Mouse (Mus musculus): ENCODE results near the gene Itpk1. TPM values are rescaled to one million over a fixed set of nuclear protein-coding genes. Genes with fewer than 3 reads are reported as not detected.

Itpk1 gene
- polyA plus RNA-seq, 1 experiment from 2014 or later, result 8.4 TPM

DNA sequence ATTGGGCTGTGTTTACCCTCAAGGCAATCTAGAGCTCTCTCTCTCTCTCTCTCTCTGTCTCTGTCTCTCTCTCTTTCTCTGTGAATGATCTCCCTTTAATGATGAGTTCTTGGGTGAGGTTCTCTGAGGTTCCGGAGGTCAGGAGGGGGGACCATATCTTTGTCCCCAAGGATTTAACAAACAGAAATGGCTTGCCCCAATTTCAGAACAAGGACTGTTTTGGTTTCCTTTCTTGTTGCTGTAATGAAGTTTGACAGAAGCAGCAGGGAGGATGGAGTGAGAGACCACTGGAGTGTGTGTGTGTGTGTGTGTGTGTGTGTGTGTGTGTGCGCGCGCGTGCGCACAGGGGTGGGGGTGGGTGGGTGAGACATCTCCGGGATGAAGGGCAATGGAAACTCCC is 163.6 kb downstream of the Itpk1 start:
- H3K27ac ChIP-seq (replicated peaks; ENCODE audit: low read depth, low read length), result no peak overlapping the region
- H3K9ac ChIP-seq (replicated peaks; ENCODE audit: low read length), result no peak overlapping the region
- ATAC-seq (replicated peaks; ENCODE audit: insufficient number of reproducible peaks, low FRiP score, low TSS enrichment, low read depth) (no peak), DNase-seq (ENCODE audit: low spot score) (no peak)
- H3K4me3 ChIP-seq (ENCODE audit: low read depth, low read length), result no peak overlapping the region
- no peaks in the 10 kb centered on the region for H3K36me3 ChIP-seq (replicated peaks; ENCODE audit: control insufficient read depth, insufficient read depth, low read depth, low read length)
- WGBS, result 91% methylated on average over 7 of the region's 7 CpGs
- no peak overlapping the region for H3K4me2 ChIP-seq (ENCODE audit: low read depth, low read length)
- H3K27me3 ChIP-seq (ENCODE audit: control insufficient read depth, insufficient read depth, low read length), result no peaks in the 10 kb centered on the region
- H3K9me3 ChIP-seq (replicated peaks; ENCODE audit: control insufficient read depth, low read length), result no peaks in the 10 kb centered on the region
- H3K4me1 ChIP-seq (ENCODE audit: control insufficient read depth, insufficient read depth, low read length), result no peaks in the 10 kb centered on the region

DNA sequence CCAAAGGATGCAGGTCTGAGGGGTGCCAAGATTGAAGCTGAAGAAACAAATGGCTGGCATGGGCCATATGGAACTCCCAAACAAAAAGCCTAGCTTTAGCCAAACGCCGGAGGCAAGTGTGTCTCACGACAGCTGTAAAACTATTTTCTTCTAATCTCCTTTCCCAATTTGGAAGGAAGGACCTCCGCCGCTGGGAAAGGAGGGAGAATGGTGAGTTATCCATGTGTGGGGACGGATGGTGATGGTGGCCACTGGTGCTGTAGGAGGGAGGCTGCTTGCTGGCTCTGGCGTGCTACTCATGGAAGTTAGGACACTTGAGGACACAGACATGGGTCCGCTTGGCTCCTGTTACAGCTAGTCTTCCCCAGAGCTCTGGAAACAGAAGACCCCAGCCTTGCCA is 164.5 kb downstream of the Itpk1 start:
- ATAC-seq (replicated peaks; ENCODE audit: insufficient number of reproducible peaks, low FRiP score, low TSS enrichment, low read depth) (no peak), DNase-seq (ENCODE audit: low spot score) (no peak)
- Histone ChIP-seq H3K27ac (replicated peaks; ENCODE audit: low read depth, low read length) (no peak overlapping the region), H3K9ac (replicated peaks; ENCODE audit: low read length) (no peak overlapping the region), H3K4me1 (ENCODE audit: control insufficient read depth, insufficient read depth, low read length) (no peaks in the 10 kb centered on the region), H3K4me2 (ENCODE audit: low read depth, low read length) (no peak overlapping the region), H3K36me3 (replicated peaks; ENCODE audit: control insufficient read depth, insufficient read depth, low read depth, low read length) (no peaks in the 10 kb centered on the region), H3K9me3 (replicated peaks; ENCODE audit: control insufficient read depth, low read length) (no peaks in the 10 kb centered on the region), H3K4me3 (ENCODE audit: low read depth, low read length) (no peak overlapping the region), H3K27me3 (ENCODE audit: control insufficient read depth, insufficient read depth, low read length) (no peaks in the 10 kb centered on the region)
- WGBS, result 87% methylated on average over 8 of the region's 8 CpGs

DNA sequence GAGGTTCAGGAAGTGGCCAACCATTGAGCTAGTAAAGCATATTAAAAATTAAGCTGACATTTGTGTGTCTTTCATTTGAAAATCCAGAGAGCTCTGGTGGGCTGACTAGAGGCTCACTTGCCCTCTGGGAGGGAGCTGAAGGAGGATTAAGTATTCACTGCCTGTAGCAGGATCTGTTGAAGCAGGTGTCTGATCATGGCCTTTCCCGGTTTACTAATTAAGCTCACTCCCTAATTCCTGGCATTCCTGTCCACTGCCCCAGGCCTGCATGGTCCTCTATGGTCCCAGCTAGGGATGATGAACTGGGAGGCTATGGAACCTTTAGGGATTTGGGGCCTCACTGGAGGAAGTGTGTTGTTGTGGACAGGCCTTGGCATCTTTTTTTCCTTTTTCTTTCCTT is 168.9 kb downstream of the Itpk1 start:
- 57% methylated on average over 1 of the region's 1 CpGs for WGBS

DNA sequence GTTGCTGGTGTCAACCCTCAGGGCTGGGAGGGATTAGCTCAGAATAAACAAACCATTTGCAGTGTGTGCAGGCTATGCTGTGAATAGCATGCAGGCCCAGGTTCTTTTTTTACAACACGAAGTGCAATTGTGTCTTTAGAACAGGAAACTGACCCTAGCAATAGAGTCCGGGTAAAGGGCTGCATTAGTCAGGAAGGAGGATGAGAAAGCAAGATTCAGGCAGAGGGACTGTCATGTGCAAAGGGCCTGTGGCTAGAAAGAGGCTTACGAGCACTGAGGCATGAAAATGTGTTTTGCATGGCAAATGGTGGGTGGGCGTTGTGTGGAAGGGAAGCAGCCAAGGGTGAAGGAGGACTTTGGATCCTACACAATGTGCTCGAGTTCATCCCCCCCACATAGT is 176.7 kb downstream of the Itpk1 start:
- Histone ChIP-seq H3K27ac (replicated peaks; ENCODE audit: low read depth, low read length) (no peak overlapping the region), H3K9ac (replicated peaks; ENCODE audit: low read length) (no peak overlapping the region), H3K4me3 (ENCODE audit: low read depth, low read length) (no peak overlapping the region), H3K36me3 (replicated peaks; ENCODE audit: control insufficient read depth, insufficient read depth, low read depth, low read length) (no peaks in the 10 kb centered on the region), H3K9me3 (replicated peaks; ENCODE audit: control insufficient read depth, low read length) (no peaks in the 10 kb centered on the region), H3K27me3 (ENCODE audit: control insufficient read depth, insufficient read depth, low read length) (no peaks in the 10 kb centered on the region), H3K4me2 (ENCODE audit: low read depth, low read length) (no peak overlapping the region), H3K4me1 (ENCODE audit: control insufficient read depth, insufficient read depth, low read length) (no peaks in the 10 kb centered on the region)
- DNase-seq (ENCODE audit: low spot score) (no peak), ATAC-seq (replicated peaks; ENCODE audit: insufficient number of reproducible peaks, low FRiP score, low TSS enrichment, low read depth) (no peak)
- WGBS, result 71% methylated on average over 5 of the region's 5 CpGs

More for the DNA sequence above, 168.9 kb downstream of the Itpk1 start:
- no peak overlapping the region for H3K9ac ChIP-seq (replicated peaks; ENCODE audit: low read length)
- H3K27me3 ChIP-seq (ENCODE audit: control insufficient read depth, insufficient read depth, low read length), result no peaks in the 10 kb centered on the region
- no peak overlapping the region for H3K27ac ChIP-seq (replicated peaks; ENCODE audit: low read depth, low read length)
- H3K4me1 ChIP-seq (ENCODE audit: control insufficient read depth, insufficient read depth, low read length), result no peaks in the 10 kb centered on the region
- no peak overlapping the region for H3K4me3 ChIP-seq (ENCODE audit: low read depth, low read length)
- no peaks in the 10 kb centered on the region for H3K9me3 ChIP-seq (replicated peaks; ENCODE audit: control insufficient read depth, low read length)
- DNase-seq (ENCODE audit: low spot score) (no peak), ATAC-seq (replicated peaks; ENCODE audit: insufficient number of reproducible peaks, low FRiP score, low TSS enrichment, low read depth) (no peak)
- no peak overlapping the region for H3K4me2 ChIP-seq (ENCODE audit: low read depth, low read length)
- H3K36me3 ChIP-seq (replicated peaks; ENCODE audit: control insufficient read depth, insufficient read depth, low read depth, low read length), result no peaks in the 10 kb centered on the region

GRCm38 (mm10) chr12:102524760-102525159 is 180.0 kb downstream of the Itpk1 start:
- no peak overlapping the region for H3K4me3 ChIP-seq (ENCODE audit: low read depth, low read length)
- WGBS, result 20% methylated on average over 6 of the region's 6 CpGs
- no peak for ATAC-seq (replicated peaks; ENCODE audit: insufficient number of reproducible peaks, low FRiP score, low TSS enrichment, low read depth)
- H3K36me3 ChIP-seq (replicated peaks; ENCODE audit: control insufficient read depth, insufficient read depth, low read depth, low read length), result no peaks in the 10 kb centered on the region
- H3K9ac ChIP-seq (replicated peaks; ENCODE audit: low read length), result no peak overlapping the region
- no peak overlapping the region for H3K27ac ChIP-seq (replicated peaks; ENCODE audit: low read depth, low read length)
- H3K9me3 ChIP-seq (replicated peaks; ENCODE audit: control insufficient read depth, low read length), result no peaks in the 10 kb centered on the region
- peak; percentile 63 for DNase-seq (ENCODE audit: low spot score)
- no peaks in the 10 kb centered on the region for H3K4me1 ChIP-seq (ENCODE audit: control insufficient read depth, insufficient read depth, low read length)
- no peaks in the 10 kb centered on the region for H3K27me3 ChIP-seq (ENCODE audit: control insufficient read depth, insufficient read depth, low read length)
- no peak overlapping the region for H3K4me2 ChIP-seq (ENCODE audit: low read depth, low read length)

- WGBS, result 69% methylated on average over 3 of the region's 3 CpGs
- Histone ChIP-seq H3K36me3 (replicated peaks; ENCODE audit: control insufficient read depth, insufficient read depth, low read depth, low read length) (no peaks in the 10 kb centered on the region), H3K4me3 (ENCODE audit: low read depth, low read length) (no peak overlapping the region), H3K9me3 (replicated peaks; ENCODE audit: control insufficient read depth, low read length) (no peaks in the 10 kb centered on the region), H3K9ac (replicated peaks; ENCODE audit: low read length) (no peak overlapping the region), H3K27me3 (ENCODE audit: control insufficient read depth, insufficient read depth, low read length) (no peaks in the 10 kb centered on the region), H3K4me2 (ENCODE audit: low read depth, low read length) (no peak overlapping the region), H3K4me1 (ENCODE audit: control insufficient read depth, insufficient read depth, low read length) (no peaks in the 10 kb centered on the region), H3K27ac (replicated peaks; ENCODE audit: low read depth, low read length) (no peak overlapping the region)
- ATAC-seq (replicated peaks; ENCODE audit: insufficient number of reproducible peaks, low FRiP score, low TSS enrichment, low read depth) (no peak; the same call in 1 of the 2 replicates), DNase-seq (ENCODE audit: low spot score) (no peak)
Observed at GRCm38 (mm10) chr12:102524216-102524615, 180.5 kb downstream of the Itpk1 start.

GRCm38 (mm10) chr12:102521777-102522319 is 182.9 kb downstream of the Itpk1 start:
- 48% methylated on average over 13 of the region's 13 CpGs for WGBS
- Histone ChIP-seq H3K4me3 (ENCODE audit: low read depth, low read length) (no peak overlapping the region), H3K4me1 (ENCODE audit: control insufficient read depth, insufficient read depth, low read length) (no peaks in the 10 kb centered on the region), H3K9me3 (replicated peaks; ENCODE audit: control insufficient read depth, low read length) (no peaks in the 10 kb centered on the region), H3K27ac (replicated peaks; ENCODE audit: low read depth, low read length) (no peak overlapping the region), H3K9ac (replicated peaks; ENCODE audit: low read length) (no peak overlapping the region), H3K36me3 (replicated peaks; ENCODE audit: control insufficient read depth, insufficient read depth, low read depth, low read length) (no peaks in the 10 kb centered on the region), H3K4me2 (ENCODE audit: low read depth, low read length) (no peak overlapping the region), H3K27me3 (ENCODE audit: control insufficient read depth, insufficient read depth, low read length) (no peaks in the 10 kb centered on the region)
- DNase-seq (ENCODE audit: low spot score), result no peak
- no peak for ATAC-seq (replicated peaks; ENCODE audit: insufficient number of reproducible peaks, low FRiP score, low TSS enrichment, low read depth)

GRCm38 (mm10) chr12:102519929-102520720 is 184.6 kb downstream of the Itpk1 start:
- H3K4me1 ChIP-seq (ENCODE audit: control insufficient read depth, insufficient read depth, low read length), result no peaks in the 10 kb centered on the region
- WGBS, result 90% methylated on average over 12 of the region's 12 CpGs
- no peak overlapping the region for H3K27ac ChIP-seq (replicated peaks; ENCODE audit: low read depth, low read length)
- no peak overlapping the region for H3K9ac ChIP-seq (replicated peaks; ENCODE audit: low read length)
- H3K36me3 ChIP-seq (replicated peaks; ENCODE audit: control insufficient read depth, insufficient read depth, low read depth, low read length), result no peaks in the 10 kb centered on the region
- ATAC-seq (replicated peaks; ENCODE audit: insufficient number of reproducible peaks, low FRiP score, low TSS enrichment, low read depth) (no peak), DNase-seq (ENCODE audit: low spot score) (no peak)
- no peaks in the 10 kb centered on the region for H3K9me3 ChIP-seq (replicated peaks; ENCODE audit: control insufficient read depth, low read length)
- no peaks in the 10 kb centered on the region for H3K27me3 ChIP-seq (ENCODE audit: control insufficient read depth, insufficient read depth, low read length)
- H3K4me2 ChIP-seq (ENCODE audit: low read depth, low read length), result no peak overlapping the region
- H3K4me3 ChIP-seq (ENCODE audit: low read depth, low read length), result no peak overlapping the region

All from embryonic facial prominence, embryonic 11.5 days (tissue).